Mouse (Mus musculus): ENCODE results near the gene Foxo4.

Gene Foxo4

DNA sequence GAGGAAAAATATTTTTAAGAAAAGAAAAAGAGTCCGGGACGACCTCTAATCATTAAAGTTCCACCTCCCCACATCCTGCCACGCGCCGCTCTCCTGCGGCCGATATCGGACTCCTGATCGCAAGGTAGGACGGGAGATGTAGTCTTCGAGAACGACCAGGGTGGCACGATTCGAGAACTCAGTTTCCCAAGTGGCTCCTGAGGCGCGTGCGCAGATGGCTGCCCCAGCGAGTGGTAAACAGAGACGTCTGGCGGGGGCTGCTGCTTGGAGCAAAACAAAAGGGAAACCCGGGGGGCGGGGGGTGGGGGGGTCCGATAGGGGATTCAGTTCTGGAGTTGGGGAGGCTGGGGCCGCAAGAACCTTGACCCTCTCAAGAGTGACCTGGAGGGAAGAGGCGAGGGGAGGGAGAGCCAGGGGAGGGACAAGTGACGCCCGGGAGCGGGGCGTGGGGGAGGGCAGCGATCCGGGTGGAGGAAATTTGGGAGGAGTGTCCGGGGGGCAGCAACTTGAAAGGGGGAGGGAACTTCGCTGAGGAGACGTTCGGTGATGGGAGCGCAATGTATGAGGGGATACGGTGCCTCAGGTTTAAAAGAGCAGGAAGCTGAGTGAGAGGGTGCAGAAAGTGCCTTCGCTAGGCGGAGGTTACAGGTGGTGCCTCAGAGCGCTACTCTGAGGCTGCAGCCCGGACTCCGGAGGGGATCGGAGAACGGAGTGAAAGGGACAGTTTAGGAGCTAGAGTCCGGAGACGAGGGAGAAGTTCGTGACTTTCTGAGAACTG is at the start of gene Foxo4:
Gene Foxo4 (plus strand): TSS at position 577 of the 778 bp plus-strand sequence.
- peak; percentile 92 for DNase-seq (ENCODE audit: low read depth, low spot score)

DNA sequence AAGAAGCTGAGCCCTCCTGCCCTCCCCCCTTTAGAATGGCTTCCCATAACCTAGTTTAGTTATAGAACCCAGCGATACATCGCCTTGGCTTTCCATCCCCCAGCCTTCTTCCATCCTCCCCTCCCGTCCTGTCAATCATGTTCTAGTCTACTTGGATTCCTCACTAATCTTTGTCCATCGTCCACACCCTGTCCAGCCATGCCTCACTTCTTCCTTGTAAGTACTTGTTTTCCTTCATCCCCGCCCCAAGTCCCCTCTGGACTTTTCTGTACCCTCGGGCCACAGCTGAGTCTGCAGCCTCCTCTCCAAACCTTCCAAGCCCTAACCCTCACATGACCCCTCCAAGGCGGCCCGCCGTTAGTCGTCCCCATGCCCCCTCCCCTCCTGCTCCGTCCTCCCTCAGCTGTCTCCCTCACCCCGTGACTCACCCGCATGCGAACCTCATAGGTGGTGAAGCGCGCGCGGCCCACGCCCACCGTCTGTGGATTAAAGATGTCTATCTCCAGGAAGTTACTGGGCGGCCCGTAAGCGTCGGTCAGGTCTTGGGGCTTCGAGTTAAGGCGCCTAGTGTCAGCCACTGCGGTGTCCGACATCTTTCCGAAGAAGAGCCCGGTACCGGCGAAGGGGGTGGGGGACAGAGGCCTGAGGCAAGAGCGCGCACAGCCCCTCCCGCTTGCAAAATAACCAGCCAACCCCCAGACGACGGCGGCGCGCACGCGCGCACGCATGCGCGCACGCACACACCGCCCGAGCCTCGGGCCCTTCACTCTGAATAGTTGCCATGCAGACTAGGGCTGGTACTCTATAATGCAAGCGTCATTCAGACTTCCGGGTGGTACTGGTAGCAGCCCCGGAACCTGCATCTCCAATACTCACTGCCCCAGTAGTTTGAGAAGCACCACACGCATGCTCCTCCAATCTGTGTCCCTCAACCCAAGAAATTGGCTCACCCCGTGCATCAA is 32.2 kb upstream of the Foxo4 start, which contains the start of gene Snx12:
Gene Snx12 (minus strand): TSS at position 730 of the 962 bp plus-strand sequence.
- peak; percentile 96 for DNase-seq (ENCODE audit: low read depth, low spot score)

DNA sequence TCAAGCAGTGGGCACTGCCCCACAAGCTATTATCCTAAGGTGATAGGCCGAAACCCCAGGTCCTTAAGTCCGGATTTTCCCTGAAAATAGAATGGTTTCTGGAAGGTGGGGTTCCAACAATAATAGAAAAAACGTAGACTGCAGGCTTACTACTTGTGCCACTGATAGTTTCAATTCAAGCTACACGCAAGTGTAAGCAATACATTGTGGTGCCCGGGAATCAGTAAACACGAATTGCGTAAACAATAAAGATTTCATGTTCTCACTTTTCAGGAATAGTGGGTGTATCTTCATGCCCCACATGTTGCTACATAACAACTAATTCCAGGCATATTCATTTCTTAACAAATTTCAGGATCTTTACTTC is 31.5 kb upstream of the Foxo4 start:
- no peak for DNase-seq (ENCODE audit: low read depth, low spot score)

GRCm38 (mm10) chrX:101245011-101245410 is 9.3 kb upstream of the Foxo4 start:
- peak; percentile 40 for DNase-seq (ENCODE audit: low read depth, low spot score)

DNA sequence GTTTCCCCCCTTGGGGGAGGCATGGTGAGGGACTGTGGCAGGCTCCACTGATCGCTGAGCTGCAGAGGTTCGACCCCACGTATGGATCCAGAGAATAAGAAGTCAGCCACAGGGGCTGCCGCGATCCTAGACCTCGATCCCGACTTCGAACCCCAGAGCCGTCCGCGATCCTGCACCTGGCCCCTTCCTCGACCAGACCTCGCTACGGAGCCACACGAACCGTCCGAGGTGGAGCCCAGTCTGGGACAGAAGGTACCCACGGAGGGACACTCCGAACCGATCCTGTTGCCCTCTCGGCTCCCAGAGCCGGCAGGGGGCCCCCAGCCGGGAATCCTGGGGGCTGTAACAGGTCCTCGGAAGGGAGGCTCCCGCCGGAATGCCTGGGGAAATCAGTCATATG is 412 bp downstream of the Foxo4 start:
- DNase-seq (ENCODE audit: low read depth, low spot score) = peak; percentile 20

DNA sequence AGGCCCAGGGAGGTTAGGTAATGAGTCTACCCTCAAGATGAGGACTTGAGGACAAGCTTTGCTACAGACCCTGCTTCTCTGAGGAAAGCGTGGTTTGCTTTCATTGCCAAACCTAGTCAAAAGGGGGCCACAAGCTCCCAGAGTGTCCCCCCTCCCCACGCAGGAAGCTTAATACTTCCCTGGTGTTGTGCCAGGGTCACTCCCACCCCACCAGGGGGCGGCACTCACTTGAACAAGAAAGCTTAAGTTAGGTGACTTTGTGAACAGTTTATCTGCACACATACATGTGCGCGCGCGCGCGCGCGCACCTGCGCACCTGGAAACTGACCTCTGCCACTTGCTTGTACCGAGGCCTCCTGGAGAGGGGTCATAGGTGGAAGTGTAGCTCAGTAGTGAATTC is 2.3 kb downstream of the Foxo4 start:
- DNase-seq (ENCODE audit: low read depth, low spot score) = peak; percentile 44

- DNase-seq (ENCODE audit: low read depth, low spot score) = peak; percentile 82
Observed at GRCm38 (mm10) chrX:101260441-101261325, 6.4 kb downstream of the Foxo4 start.

DNA sequence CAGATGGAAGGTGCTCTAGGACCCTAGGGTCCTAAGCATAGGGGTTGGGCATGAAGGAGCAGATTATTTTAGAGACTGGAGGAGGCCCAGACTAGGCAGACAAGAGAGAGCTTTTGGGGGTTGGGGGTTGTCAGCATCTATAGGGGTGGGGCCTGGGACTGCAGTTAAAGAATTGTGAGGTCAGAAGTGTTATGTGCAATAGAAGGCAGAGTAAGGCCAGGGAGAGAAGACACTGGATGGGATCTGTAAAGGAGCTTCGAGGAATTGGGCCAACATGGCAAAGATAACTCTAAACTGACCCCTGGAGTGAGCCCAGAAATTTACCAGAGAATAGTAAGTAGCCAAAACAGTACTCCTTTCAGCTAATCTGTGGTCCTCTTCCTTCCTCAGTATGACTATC is 9.6 kb downstream of the Foxo4 start, which contains the start of gene Gm614:
Gene Gm614 (minus strand): TSS at position 101 of the 400 bp plus-strand sequence.
- DNase-seq (ENCODE audit: low read depth, low spot score) = no peak

- DNase-seq (ENCODE audit: low read depth, low spot score) = no peak
Observed at GRCm38 (mm10) chrX:101266631-101267030, 12.3 kb downstream of the Foxo4 start.

DNA sequence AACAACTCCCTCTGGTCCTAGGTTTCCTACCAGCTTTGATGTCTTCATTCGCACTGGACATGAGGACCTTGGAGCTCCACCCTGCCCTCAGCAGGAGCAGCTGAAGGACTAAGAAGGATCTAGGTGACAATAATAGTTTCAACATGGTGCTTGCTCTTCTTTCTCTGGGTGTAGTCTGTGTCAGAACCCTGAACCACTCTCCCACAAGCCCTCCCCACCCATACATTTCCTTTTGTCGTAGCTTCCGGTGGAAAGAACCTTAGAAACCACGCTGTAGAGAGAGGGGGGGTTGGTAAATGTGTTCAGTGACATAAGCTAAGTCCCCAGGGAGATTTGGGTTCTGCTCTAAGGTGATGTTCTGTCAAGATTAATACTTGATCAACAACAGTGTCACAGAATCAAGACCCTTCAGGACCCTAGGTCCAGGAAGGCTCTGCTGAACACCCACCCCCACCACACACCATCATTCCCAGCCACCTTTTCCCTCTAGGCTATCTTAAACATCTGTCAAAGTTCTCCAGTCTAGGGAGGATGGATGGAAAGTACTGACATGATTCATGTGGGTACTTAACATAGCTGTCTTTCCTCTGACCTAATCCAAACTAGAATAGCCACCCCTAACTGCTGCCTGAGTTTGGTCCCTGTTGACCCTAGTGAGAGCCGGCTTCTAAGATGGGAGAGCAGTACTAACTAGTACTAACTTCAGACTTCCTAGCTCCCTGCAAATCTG is 13.9 kb downstream of the Foxo4 start, which contains the start of gene Il2rg:
Gene Il2rg (minus strand): TSS at position 231 of the 730 bp plus-strand sequence.
- DNase-seq (ENCODE audit: low read depth, low spot score) = no peak

DNA sequence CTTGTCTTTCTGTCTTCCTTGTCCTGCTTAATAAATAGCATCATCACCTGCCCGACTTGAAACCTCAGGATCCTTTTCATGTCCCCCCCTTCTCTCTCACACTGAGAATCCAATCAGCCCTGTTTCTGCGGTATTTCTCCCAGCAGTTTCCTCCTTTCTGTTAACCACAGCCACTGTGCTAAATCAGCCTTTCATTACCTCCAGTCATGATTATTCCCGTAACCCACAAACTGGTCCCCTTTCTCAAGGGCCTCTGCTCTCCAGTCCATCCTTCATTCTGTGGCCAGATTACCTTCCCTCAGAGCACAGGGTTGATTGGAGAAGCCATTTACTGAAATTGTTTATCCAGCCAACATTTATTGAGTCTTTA is 14.4 kb downstream of the Foxo4 start, which contains the start of gene Gm20489:
Gene Gm20489 (minus strand): TSS at position 269 of the 370 bp plus-strand sequence.
- DNase-seq (ENCODE audit: low read depth, low spot score) = no peak

GRCm38 (mm10) chrX:101273410-101273809 is 19.1 kb downstream of the Foxo4 start:
- DNase-seq (ENCODE audit: low read depth, low spot score) = peak; percentile 66

DNA sequence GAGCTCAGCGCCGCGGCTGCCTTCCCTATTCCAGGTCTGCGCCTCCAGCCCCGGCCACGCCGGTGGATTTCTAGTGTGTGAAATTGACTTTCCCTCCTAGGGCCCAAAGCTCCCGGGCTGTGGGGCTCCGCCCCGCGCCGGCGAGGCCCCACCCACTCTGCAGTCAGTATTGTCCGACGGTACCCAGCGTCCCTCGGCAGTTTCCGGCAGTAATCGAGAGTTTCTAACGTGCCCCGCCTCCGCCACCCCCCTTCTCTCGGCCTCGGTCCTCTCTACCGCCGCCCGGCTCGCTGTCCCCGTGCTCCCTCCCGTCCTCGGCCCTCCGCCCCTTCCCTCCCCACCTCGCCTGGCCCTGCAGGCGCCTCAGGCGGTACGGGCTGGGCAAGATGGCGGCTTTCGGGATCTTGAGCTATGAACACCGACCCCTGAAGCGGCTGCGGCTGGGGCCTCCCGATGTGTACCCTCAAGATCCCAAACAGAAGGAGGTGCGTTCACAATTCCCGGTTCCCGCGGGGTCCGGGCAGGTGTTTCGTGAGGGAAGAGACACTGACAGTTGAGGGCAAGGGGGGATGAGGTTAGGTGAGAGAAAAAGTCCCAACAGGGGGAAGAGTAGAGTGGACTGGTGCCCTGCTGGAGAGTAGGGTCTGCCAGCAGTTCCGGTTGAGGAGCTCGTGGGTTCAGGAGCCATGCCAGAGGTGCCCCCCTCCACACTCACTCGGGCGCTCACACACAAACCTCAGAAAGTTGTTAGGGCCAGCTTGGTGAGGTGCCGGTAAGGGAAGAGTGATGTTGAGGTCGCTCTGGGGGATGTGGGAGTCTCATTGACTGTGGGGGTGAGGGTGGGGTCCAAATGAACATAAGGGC is 19.8 kb downstream of the Foxo4 start, which contains the start of gene Med12:
Gene Med12 (plus strand): TSS at position 156 of the 864 bp plus-strand sequence.
- DNase-seq (ENCODE audit: low read depth, low spot score) = peak; percentile 92

GRCm38 (mm10) chrX:101282813-101283212 is 28.5 kb downstream of the Foxo4 start:
- DNase-seq (ENCODE audit: low read depth, low spot score) = no peak

- DNase-seq (ENCODE audit: low read depth, low spot score) = peak; percentile 77
Observed at GRCm38 (mm10) chrX:101285534-101285933, 31.2 kb downstream of the Foxo4 start.

GRCm38 (mm10) chrX:101285953-101286670 is 31.8 kb downstream of the Foxo4 start:
- DNase-seq (ENCODE audit: low read depth, low spot score) = no peak

DNA sequence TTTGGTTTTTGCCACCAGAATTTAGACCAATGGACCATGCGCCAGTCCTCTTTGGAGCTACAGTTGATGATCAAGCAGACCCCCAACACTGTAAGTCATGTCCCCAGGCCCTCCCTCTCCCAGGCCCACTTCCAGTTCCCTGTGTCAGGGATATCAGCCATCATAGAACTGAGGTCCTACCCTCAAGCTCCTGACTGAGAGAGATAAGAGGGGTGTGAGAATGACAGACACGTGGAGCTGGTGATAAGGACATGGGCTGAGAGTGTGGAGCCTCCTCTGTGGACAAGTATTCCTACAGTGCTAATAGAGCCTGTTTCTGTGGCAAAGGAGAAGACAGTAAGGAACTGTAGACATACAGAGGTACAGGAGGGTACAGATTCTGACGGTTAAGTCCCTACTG is 33.2 kb downstream of the Foxo4 start:
- no peak for DNase-seq (ENCODE audit: low read depth, low spot score)

DNA sequence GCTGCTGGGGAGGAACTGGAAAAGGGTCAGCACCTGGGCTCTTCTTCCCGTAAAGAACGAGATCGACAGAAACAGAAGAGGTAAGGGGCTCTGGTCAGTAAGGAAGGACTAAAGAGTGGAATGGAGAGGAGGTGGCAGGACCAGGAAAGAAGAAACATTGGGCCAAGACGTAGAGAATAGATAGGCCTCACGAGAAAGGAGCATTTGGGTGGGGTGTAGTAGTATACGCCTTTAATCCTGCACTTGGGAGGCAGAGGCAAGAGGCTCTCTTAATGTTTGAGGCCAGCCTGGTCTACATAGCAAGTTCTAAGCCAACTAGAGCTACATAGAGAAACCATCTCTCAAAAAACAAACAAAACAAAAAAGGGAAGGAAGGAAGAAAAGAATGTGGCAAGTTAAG is 34.1 kb downstream of the Foxo4 start:
- DNase-seq (ENCODE audit: low read depth, low spot score) = no peak

DNA sequence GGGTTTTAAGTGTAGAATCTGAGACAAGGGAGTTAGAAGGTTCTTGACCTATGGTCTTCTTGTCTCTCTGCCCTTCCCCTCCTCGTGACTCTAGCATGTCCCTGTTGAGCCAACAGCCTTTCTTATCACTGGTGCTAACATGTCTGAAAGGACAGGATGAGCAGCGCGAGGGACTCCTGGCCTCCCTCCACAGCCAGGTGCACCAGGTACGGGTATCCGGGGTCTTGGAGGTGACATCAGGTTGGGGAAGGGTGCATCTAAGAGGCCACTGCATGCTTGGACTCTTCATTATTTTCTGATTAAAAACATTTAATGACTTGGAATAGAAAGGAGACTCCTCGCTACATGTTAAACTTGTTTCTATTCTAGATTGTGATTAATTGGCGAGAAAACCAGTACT is 34.7 kb downstream of the Foxo4 start:
- no peak for DNase-seq (ENCODE audit: low read depth, low spot score)
